Mouse (Mus musculus): ENCODE data around the gene Clasp1.

Gene Clasp1

GRCm38 (mm10) chr1:118505746-118506145 is 116.9 kb downstream of the Clasp1 start:
- DNase-seq, result no peak

GRCm38 (mm10) chr1:118510996-118511395 is 122.1 kb downstream of the Clasp1 start:
- no peak for DNase-seq

- no peak for DNase-seq
These were observed 123.1 kb downstream of the Clasp1 start for GRCm38 (mm10) chr1:118511738-118512530.

- no peak for DNase-seq
These were observed 127.4 kb downstream of the Clasp1 start for GRCm38 (mm10) chr1:118516256-118516655.

GRCm38 (mm10) chr1:118523161-118523560 is 134.3 kb downstream of the Clasp1 start:
- no peak for DNase-seq

- no peak for DNase-seq
These were observed 136.5 kb downstream of the Clasp1 start for GRCm38 (mm10) chr1:118525336-118525735.

- DNase-seq, result no peak
These were observed 140.4 kb downstream of the Clasp1 start for GRCm38 (mm10) chr1:118529213-118529612.

- no peak for DNase-seq
These were observed 142.4 kb downstream of the Clasp1 start for GRCm38 (mm10) chr1:118531259-118531658.

GRCm38 (mm10) chr1:118536021-118536420 is 147.2 kb downstream of the Clasp1 start:
- DNase-seq, result no peak

GRCm38 (mm10) chr1:118539046-118539445 is 150.2 kb downstream of the Clasp1 start:
- DNase-seq, result no peak

- no peak for DNase-seq
These were observed 154.0 kb downstream of the Clasp1 start for GRCm38 (mm10) chr1:118542880-118543279.

- no peak for DNase-seq
These were observed 159.9 kb downstream of the Clasp1 start for GRCm38 (mm10) chr1:118548769-118549168.

- DNase-seq, result no peak
These were observed 162.3 kb downstream of the Clasp1 start for GRCm38 (mm10) chr1:118551152-118551551.

GRCm38 (mm10) chr1:118552071-118552470 is 163.2 kb downstream of the Clasp1 start:
- no peak for DNase-seq

GRCm38 (mm10) chr1:118553045-118553444 is 164.2 kb downstream of the Clasp1 start:
- no peak for DNase-seq

GRCm38 (mm10) chr1:118553451-118553850 is 164.6 kb downstream of the Clasp1 start:
- DNase-seq, result no peak

- DNase-seq, result no peak
These were observed 166.1 kb downstream of the Clasp1 start for GRCm38 (mm10) chr1:118554961-118555360.

GRCm38 (mm10) chr1:118559716-118560115 is 170.9 kb downstream of the Clasp1 start:
- no peak for DNase-seq

- DNase-seq, result no peak
These were observed 175.7 kb downstream of the Clasp1 start for GRCm38 (mm10) chr1:118564561-118564960.

- DNase-seq, result no peak
These were observed 178.8 kb downstream of the Clasp1 start for GRCm38 (mm10) chr1:118567659-118568058.

- no peak for DNase-seq
These were observed 191.4 kb downstream of the Clasp1 start for GRCm38 (mm10) chr1:118580174-118580702.

GRCm38 (mm10) chr1:118581179-118581578 is 192.3 kb downstream of the Clasp1 start:
- DNase-seq, result no peak

GRCm38 (mm10) chr1:118589721-118590120 is 200.9 kb downstream of the Clasp1 start:
- DNase-seq, result no peak

- no peak for DNase-seq
These were observed 204.1 kb downstream of the Clasp1 start for GRCm38 (mm10) chr1:118592933-118593332.

GRCm38 (mm10) chr1:118595395-118595794 is 206.5 kb downstream of the Clasp1 start:
- no peak for DNase-seq

All from thymus, adult 18-20 months (tissue).